Mouse (Mus musculus) liver, embryonic 14.5 days (tissue): ENCODE results near the gene Mlip. TPM values are rescaled to one million over a fixed set of nuclear protein-coding genes. Genes with fewer than 3 reads are reported as not detected.
A peak's percentile ranks its signal among the peaks of the same experiment; 100 is the strongest.

Source experiments
- ATAC-seq: fragments of 200-750 bp; cut with Nextera tagmentation; 2 replicates; pipeline ENCODE4 v1.8.0; 2017; ENCODE audit warnings: moderate number of reproducible peaks, mild to moderate bottlenecking, moderate library complexity; ENCODE audit not compliant: insufficient read depth
- DNase-seq, 3 experiments: peaks; one replicate each; pipeline ENCODE4 v3.0.0-alpha.2; 2012 to 2013; ENCODE audit warnings: low read depth in 3 of 3, low spot score in 3 of 3
- H3K27ac ChIP-seq: fragments of 300-500 bp; sonication (generic); 2 replicates; pipeline ENCODE4 v1.5.1; 2014; ENCODE audit warnings: moderate library complexity, mild to moderate bottlenecking, control low read depth, inconsistent platforms
- H3K27me3 ChIP-seq: fragments of 300-500 bp; sonication (generic); 2 replicates; pipeline ENCODE4 v1.6.1; 2014; ENCODE audit warnings: mild to moderate bottlenecking, low read length, moderate library complexity; ENCODE audit not compliant: control insufficient read depth, insufficient read depth
- H3K36me3 ChIP-seq: fragments of 300-500 bp; sonication (generic); replicated peaks from 2 replicates; pipeline ENCODE4 v1.6.1; 2014; ENCODE audit warnings: low read depth; ENCODE audit not compliant: control insufficient read depth, insufficient read depth
- H3K4me1 ChIP-seq, 2 experiments: fragments of 200-500 bp in 1 of 2; fragments of 300-500 bp in 1 of 2; sonication (generic) in 1 of 2; replicated peaks; 2 replicates each; pipeline ENCODE4 v1.6.1; 2012 to 2014; ENCODE audit warnings: antibody characterized with exemption in 1 of 2, inconsistent platforms in 1 of 2, low read length in 1 of 2; ENCODE audit not compliant: control insufficient read depth in 2 of 2, insufficient read depth in 2 of 2
- H3K4me2 ChIP-seq: fragments of 300-500 bp; sonication (generic); 2 replicates; pipeline ENCODE4 v1.6.1; 2014; ENCODE audit warnings: low read depth, mild to moderate bottlenecking, control low read depth, moderate library complexity
- H3K4me3 ChIP-seq, 2 experiments: fragments of 200-500 bp in 1 of 2; fragments of 300-500 bp in 1 of 2; sonication (generic) in 1 of 2; 2 replicates each; pipeline ENCODE4 v1.5.1; 2012 to 2014; ENCODE audit warnings: low read depth in 2 of 2, low read length in 2 of 2, mild to moderate bottlenecking in 2 of 2, control low read depth in 1 of 2, inconsistent platforms in 1 of 2, moderate library complexity in 1 of 2; ENCODE audit not compliant: insufficient read depth in 1 of 2
- H3K9ac ChIP-seq: fragments of 300-500 bp; sonication (generic); replicated peaks from 2 replicates; pipeline ENCODE4 v1.6.1; 2014; ENCODE audit warnings: mild to moderate bottlenecking, control low read depth, moderate library complexity
- H3K9me3 ChIP-seq: fragments of 300-500 bp; sonication (generic); 2 replicates; pipeline ENCODE4 v1.6.1; 2016; ENCODE audit warnings: low read length, mixed read lengths; ENCODE audit not compliant: control insufficient read depth
- CTCF ChIP-seq: IDR thresholded peaks from 2 replicates; pipeline ENCODE4 v1.5.1; 2016; ENCODE audit warnings: antibody characterized with exemption, low read depth, control low read depth
- EP300 ChIP-seq: IDR thresholded peaks from 2 replicates; pipeline ENCODE4 v1.6.1; 2016; ENCODE audit warnings: antibody characterized with exemption, low read depth
- WGBS: fragments of 180-500 bp; shearing (Covaris S2); extraction: QIAGEN DNeasy Blood & Tissue Kit; methylation state at CpG from one replicate; pipeline ENCODE4 v1.1.7; 2014; ENCODE audit not compliant: insufficient replicate concordance; 5-methylcytosine and 5-hydroxymethylcytosine counted together
- polyA plus RNA-seq, 2 experiments: library from polyadenylated mRNA; depleted of rRNA in 1 of 2; stranded (reverse) in 1 of 2; unstranded in 1 of 2; fragments of >200 nt; fragmentation: Nextera tagmentation in 1 of 2; extraction: Ambion mirVana in 1 of 2; gene quantifications; 2 replicates each; pipeline versions ENCODE4 v1.2.1 to v1.2.3; 2012 to 2014

Mlip gene
- polyA plus RNA-seq, 2 experiments = not detected

GRCm38 (mm10) chr9:77265268-77266017, 87.3 kb downstream of the Mlip start:
- no peak for DNase-seq

GRCm38 (mm10) chr9:77259052-77259451, 93.7 kb downstream of the Mlip start:
- no peaks in the 10 kb centered on the region for H3K9me3 ChIP-seq
- no peaks in the 10 kb centered on the region for H3K36me3 ChIP-seq
- TF ChIP-seq EP300 = peak; percentile 33
- TF ChIP-seq CTCF = no peak
- WGBS = 10% methylated on average over 4 of the region's 4 CpGs
- H3K4me1 ChIP-seq = no peaks in the 10 kb centered on the region
- H3K27me3 ChIP-seq = no peaks in the 10 kb centered on the region
- no peak overlapping the region for H3K9ac ChIP-seq
- DNase-seq = peak in 1 of 3 experiments; percentile 5
- H3K4me3 ChIP-seq = no peak overlapping the region
- H3K27ac ChIP-seq = no peak overlapping the region
- ATAC-seq = peak; percentile 39; the same call in 1 of the 2 replicates
- H3K4me2 ChIP-seq = no peak overlapping the region

More at GRCm38 (mm10) chr9:77265268-77266017, 87.3 kb downstream of the Mlip start:
- no peak overlapping the region for H3K4me2 ChIP-seq
- TF ChIP-seq EP300 (no peak), CTCF (no peak)
- no peaks in the 10 kb centered on the region for H3K4me1 ChIP-seq
- no peaks in the 10 kb centered on the region for H3K27me3 ChIP-seq
- no peak overlapping the region for H3K4me3 ChIP-seq
- no peak overlapping the region for H3K9ac ChIP-seq
- 48% methylated on average over 4 of the region's 4 CpGs for WGBS
- ATAC-seq = peak; percentile 11; the same call in 1 of the 2 replicates
- no peaks in the 10 kb centered on the region for H3K9me3 ChIP-seq
- no peaks in the 10 kb centered on the region for H3K36me3 ChIP-seq
- H3K27ac ChIP-seq = no peak overlapping the region

DNA sequence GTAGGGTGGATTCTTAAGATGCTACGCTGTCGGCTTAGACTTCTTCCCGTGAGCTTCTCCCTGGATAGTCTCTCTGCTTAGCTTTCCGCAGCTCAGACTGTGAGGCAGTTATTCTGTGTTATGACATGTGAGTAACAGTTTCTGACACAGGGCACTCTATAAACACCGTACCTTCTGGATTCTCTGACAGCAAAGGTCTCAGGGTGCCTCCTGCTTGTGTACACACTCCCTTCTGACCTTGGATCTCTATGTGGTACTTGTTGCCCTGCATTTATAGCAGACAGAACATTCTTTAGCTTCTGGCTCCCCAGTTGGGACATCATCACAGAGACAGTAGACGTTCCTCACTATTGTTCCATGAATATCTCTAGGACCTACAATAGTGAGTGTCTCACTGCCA, 94.5 kb downstream of the Mlip start:
- DNase-seq = no peak
- Histone ChIP-seq H3K9me3 (no peaks in the 10 kb centered on the region), H3K4me3 (no peak overlapping the region), H3K4me2 (no peak overlapping the region), H3K4me1 (no peaks in the 10 kb centered on the region), H3K9ac (no peak overlapping the region), H3K27ac (no peak overlapping the region), H3K36me3 (no peaks in the 10 kb centered on the region), H3K27me3 (no peaks in the 10 kb centered on the region)
- TF ChIP-seq EP300 (no peak), CTCF (no peak)
- ATAC-seq = no peak
- 71% methylated on average over 6 of the region's 6 CpGs for WGBS

- H3K27me3 ChIP-seq = no peaks in the 10 kb centered on the region
- TF ChIP-seq EP300 (no peak), CTCF (no peak)
- DNase-seq = no peak
- H3K4me2 ChIP-seq = no peak overlapping the region
- 41% methylated on average over 3 of the region's 3 CpGs for whole genome bisulfite sequencing
- H3K27ac ChIP-seq = no peak overlapping the region
- no peaks in the 10 kb centered on the region for H3K4me1 ChIP-seq
- H3K36me3 ChIP-seq = no peaks in the 10 kb centered on the region
- no peaks in the 10 kb centered on the region for H3K9me3 ChIP-seq
- H3K9ac ChIP-seq = no peak overlapping the region
- no peak overlapping the region for H3K4me3 ChIP-seq
- ATAC-seq = no peak
Observed at GRCm38 (mm10) chr9:77254514-77254913, 98.3 kb downstream of the Mlip start.

DNA sequence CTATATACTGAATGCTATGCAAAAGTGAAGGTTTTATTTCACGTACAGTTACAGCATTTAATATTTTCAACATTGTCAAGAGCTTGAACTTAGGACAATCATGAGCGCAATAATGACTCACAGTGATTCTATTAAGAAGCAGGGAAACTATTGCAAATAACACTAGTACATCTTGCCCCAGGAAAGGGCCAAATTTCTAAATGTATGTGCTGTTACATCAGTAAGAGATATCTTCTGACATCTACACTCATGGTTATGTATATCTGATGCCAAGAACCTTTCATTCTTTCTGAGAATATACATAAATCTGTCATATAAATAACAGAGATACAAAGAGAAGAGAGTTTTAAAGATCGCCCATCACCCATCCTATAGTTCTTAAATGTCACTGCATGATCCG, 100.0 kb downstream of the Mlip start:
- DNase-seq = no peak
- Histone ChIP-seq H3K27ac (no peak overlapping the region), H3K27me3 (no peaks in the 10 kb centered on the region), H3K36me3 (no peaks in the 10 kb centered on the region), H3K9me3 (no peaks in the 10 kb centered on the region), H3K4me2 (no peak overlapping the region), H3K4me1 (no peaks in the 10 kb centered on the region), H3K4me3 (no peak overlapping the region), H3K9ac (no peak overlapping the region)
- whole genome bisulfite sequencing = 59% methylated on average over 4 of the region's 4 CpGs
- no peak for ATAC-seq
- TF ChIP-seq CTCF = no peak
